Comparison of ENCODE assay signal across 7 mouse cellular contexts in genomic region chr13:67399183-67399903, GRCm38 (mm10). TPM values are rescaled to one million over a fixed set of nuclear protein-coding genes. Genes with fewer than 3 reads are reported as not detected.
DNase-seq lines count a peak whose midpoint lies in the region; ATAC-seq lines count a peak whose summit lies in the region.
"Not testable (repeated sequence)": the region's sequence is repeated elsewhere in the genome, so short reads cannot be mapped to it uniquely, and the experiment has no call there.

TSS of gene Zfp429 (minus strand) at chr13:67399819.

- not testable (repeated sequence) for H3K27ac ChIP-seq in embryonic facial prominence, embryonic 13.5 days; midbrain, embryonic 11.5 days (ENCODE audit: low read depth, low read length)
- H3K27ac ChIP-seq in limb, embryonic 10.5 days: peak within 1 kb of the TSS; percentile 48; the same call in 1 of the 2 replicates

- H3K4me3 ChIP-seq in embryonic facial prominence, embryonic 13.5 days: peak within 1 kb of the TSS; percentile 66
- H3K4me3 ChIP-seq in limb, embryonic 10.5 days: peak within 1 kb of the TSS; percentile 62
- H3K4me3 ChIP-seq in midbrain, embryonic 11.5 days (ENCODE audit: low read depth, low read length): peak within 1 kb of the TSS; percentile 48

- H3K4me2 ChIP-seq in embryonic facial prominence, embryonic 13.5 days: peak within 1 kb of the TSS; percentile 58
- H3K4me2 ChIP-seq in midbrain, embryonic 11.5 days: peak within 1 kb of the TSS; percentile 45

- WGBS in embryonic facial prominence, embryonic 13.5 days: 3% methylated on average over 14 of the region's 16 CpGs
- 5% methylated on average over 16 of the region's 16 CpGs for WGBS in limb, embryonic 10.5 days
- 3% methylated on average over 14 of the region's 16 CpGs for WGBS in midbrain, embryonic 11.5 days

- peak; percentile 88 for ATAC-seq in embryonic facial prominence, embryonic 13.5 days (ENCODE audit: insufficient number of reproducible peaks, insufficient read depth, low FRiP score, low TSS enrichment, low read depth)
- peak; percentile 97 for ATAC-seq in midbrain, embryonic 11.5 days (ENCODE audit: low FRiP score)

- peak within 1 kb of the TSS; percentile 72 for H3K9ac ChIP-seq in embryonic facial prominence, embryonic 13.5 days
- peak within 1 kb of the TSS; percentile 48; the same call in 1 of the 2 replicates for H3K9ac ChIP-seq in midbrain, embryonic 11.5 days (ENCODE audit: low read length)

- not testable (repeated sequence) for H3K36me3 ChIP-seq in embryonic facial prominence, embryonic 13.5 days; limb, embryonic 10.5 days; midbrain, embryonic 11.5 days (ENCODE audit: control insufficient read depth, insufficient read depth, low read length)

- H3K9me3 ChIP-seq in embryonic facial prominence, embryonic 13.5 days; limb, embryonic 10.5 days (replicated peaks); midbrain, embryonic 11.5 days (ENCODE audit: control insufficient read depth, low read length): not testable (repeated sequence)

- peak; percentile 54 for DNase-seq in adrenal gland, postnatal 25 days
- DNase-seq in heart, adult 18-20 months: peak; percentile 88
- DNase-seq in kidney, adult 18-20 months: peak; percentile 83
- DNase-seq in limb, embryonic 10.5 days (ENCODE audit: low spot score): peak; percentile 66
- peak; percentile 94 for DNase-seq in midbrain, embryonic 11.5 days (ENCODE audit: low spot score, missing footprints)
- DNase-seq in skeletal muscle tissue, adult 2 months (ENCODE audit: low read depth, low spot score): peak; percentile 37

- not testable (repeated sequence) for H3K27me3 ChIP-seq in embryonic facial prominence, embryonic 13.5 days; limb, embryonic 10.5 days (ENCODE audit: low read depth, poor library complexity, severe bottlenecking); midbrain, embryonic 11.5 days (ENCODE audit: control insufficient read depth, insufficient read depth, low read length)

- not testable (repeated sequence) for H3K4me1 ChIP-seq in embryonic facial prominence, embryonic 13.5 days; limb, embryonic 10.5 days; midbrain, embryonic 11.5 days (ENCODE audit: control insufficient read depth, insufficient read depth, low read length)

RNA-seq across cellular contexts. Expression of gene Zfp429, which starts in this region (rescaled TPM):
- total RNA-seq in adrenal gland, postnatal 25 days (2021): 4.4 and 6.1 TPM in 2 replicates
- polyA plus RNA-seq in embryonic facial prominence, embryonic 13.5 days (2015; fragmentation: Nextera tagmentation; extraction: Ambion mirVana): 7.0 and 7.8 TPM in 2 replicates
- total RNA-seq in heart, adult 18-20 months (2021): 1 to 10 TPM; 1.2 to 1.6 TPM
- polyA plus RNA-seq in limb, embryonic 10.5 days (2016; fragmentation: Nextera tagmentation; extraction: Ambion mirVana): 2.7 and 6.0 TPM in 2 replicates
- polyA plus RNA-seq in midbrain, embryonic 11.5 days (2014; fragmentation: Nextera tagmentation; extraction: Ambion mirVana): 3.6 and 4.0 TPM in 2 replicates

Comparison
In these comparisons a context has a peak if more than half of its experiments do, and no peak if none do; other contexts are left out.
1. DNase-seq: peak in every context shown above with its lines; median percentile 94 in midbrain, embryonic 11.5 days; 88 in heart, adult 18-20 months; 83 in kidney, adult 18-20 months; 66 in limb, embryonic 10.5 days; 54 in adrenal gland, postnatal 25 days; 37 in skeletal muscle tissue, adult 2 months.